Mouse (Mus musculus): ENCODE results near the gene Ppp1r2. TPM values are rescaled to one million over a fixed set of nuclear protein-coding genes. Genes with fewer than 3 reads are reported as not detected.

Ppp1r2 gene
- total RNA-seq, 2 experiments from 2014 or later = 71.6 to 76.0 TPM

DNA sequence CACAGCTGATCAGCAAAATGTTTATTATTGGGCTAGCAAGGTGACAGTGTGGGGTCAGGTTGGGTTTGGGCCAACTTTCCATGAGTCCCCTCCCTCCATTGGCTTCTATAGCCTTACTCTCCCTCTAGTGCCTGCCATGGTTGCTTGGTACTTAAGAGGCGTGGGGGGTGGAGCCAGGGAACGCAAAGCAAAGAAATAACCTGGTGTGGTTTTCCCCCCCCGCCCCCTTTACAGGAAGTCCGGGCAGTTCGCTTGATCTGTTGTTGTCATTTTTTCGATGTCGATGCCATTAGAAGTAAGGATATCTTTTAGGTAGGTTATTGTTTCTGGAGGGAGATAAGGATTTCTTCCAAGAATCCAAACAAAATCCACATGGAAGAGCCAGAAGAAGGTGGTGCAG is 22.0 kb upstream of the Ppp1r2 start:
- DNase-seq = no peak
- intact Hi-C loops (cut with DNase I; ENCODE audit: low total_unique reads) = no loop called here

DNA sequence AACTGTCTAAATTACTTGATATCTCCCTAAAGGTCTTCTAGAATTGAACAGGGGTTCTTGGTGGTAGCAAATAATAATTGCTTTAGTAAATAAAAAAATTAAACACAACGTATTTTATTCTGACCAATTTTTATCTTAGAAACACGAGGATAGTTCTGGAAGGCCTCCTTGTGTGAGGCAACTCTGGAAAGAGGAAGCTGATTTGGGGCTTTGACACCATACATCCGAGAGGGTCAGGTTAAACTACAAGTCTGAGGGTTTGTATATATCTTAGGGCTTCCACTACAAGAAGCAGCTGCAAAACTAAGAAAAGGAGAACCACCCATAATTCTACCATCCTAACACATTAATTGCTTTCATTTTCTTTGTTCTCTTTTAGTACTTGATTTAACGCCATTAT is 18.7 kb upstream of the Ppp1r2 start:
- DNase-seq = no peak
- intact Hi-C loops (cut with DNase I; ENCODE audit: low total_unique reads) = no loop called here

DNA sequence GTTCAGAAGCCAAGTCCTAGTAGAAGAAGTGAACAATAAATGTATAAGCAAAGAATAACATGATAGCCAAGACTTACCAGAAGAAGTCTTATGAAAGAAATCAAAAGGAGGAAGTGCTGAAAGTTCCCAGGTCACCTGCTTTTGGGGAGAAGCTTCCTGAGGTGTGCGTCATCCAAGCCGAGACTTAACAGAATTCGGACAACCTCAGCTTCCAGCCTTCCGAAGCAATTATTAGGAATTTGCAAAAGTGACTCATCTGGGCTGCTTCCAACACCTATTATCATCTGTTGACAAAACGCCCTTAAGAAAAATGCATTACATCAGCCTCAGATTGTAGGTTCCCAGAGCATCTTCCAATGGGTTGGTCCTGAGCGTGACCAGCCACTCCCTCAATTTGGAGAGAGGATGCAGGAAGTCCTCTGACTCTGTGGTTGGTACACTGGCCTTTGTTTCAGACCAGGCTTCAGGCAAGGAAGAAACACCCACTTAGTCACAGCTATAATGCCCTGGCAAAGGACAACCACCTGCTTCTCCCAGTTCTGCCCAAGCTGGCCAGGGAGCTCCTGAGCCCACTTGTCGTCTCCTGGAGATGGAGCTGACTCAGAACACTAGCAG is 15.8 kb upstream of the Ppp1r2 start:
- peak; percentile 29 for DNase-seq
- intact Hi-C loops (cut with DNase I; ENCODE audit: low total_unique reads) = no loop called here

DNA sequence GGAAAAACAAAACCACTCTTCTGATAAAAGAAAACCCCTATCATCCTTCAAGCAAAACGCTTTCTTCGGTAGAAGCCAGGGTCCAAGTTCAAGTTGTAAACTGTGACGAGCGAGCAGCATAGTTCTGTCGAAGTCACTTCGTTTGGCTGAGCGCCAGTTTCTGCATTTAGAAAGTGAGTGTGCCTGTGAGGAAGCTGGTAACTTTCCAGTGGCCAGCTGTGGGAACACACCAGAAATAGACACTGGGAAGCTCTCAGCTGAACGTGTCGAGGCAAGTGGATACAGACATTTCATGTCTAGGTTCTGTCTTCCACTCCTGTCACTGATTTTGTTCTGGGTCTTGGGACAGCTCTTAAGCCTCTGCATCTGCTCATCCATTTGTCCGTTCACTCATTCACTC is 15.2 kb upstream of the Ppp1r2 start:
- DNase-seq = peak; percentile 89
- intact Hi-C loops (cut with DNase I; ENCODE audit: low total_unique reads) = no loop called here

DNA sequence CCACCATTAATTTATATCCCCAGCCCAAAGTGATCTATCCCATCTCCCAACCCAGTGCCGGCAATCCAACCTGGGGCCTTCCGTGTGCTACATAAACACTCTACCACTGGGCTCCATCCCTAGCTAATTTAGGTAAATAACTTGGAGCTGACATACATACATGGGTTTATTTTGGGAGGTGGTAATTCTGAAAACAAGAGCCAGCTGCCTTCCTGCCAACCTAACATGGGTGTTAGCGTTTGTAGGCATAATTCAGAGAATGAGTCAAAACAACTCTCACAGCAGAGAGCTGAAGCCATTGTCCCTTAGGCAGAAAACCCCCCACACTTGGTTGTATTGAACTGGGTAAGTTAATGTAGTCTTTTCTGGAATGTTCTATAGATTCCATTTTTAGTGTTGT is 12.6 kb upstream of the Ppp1r2 start:
- no peak for DNase-seq
- intact Hi-C loops (cut with DNase I; ENCODE audit: low total_unique reads) = no loop called here

DNA sequence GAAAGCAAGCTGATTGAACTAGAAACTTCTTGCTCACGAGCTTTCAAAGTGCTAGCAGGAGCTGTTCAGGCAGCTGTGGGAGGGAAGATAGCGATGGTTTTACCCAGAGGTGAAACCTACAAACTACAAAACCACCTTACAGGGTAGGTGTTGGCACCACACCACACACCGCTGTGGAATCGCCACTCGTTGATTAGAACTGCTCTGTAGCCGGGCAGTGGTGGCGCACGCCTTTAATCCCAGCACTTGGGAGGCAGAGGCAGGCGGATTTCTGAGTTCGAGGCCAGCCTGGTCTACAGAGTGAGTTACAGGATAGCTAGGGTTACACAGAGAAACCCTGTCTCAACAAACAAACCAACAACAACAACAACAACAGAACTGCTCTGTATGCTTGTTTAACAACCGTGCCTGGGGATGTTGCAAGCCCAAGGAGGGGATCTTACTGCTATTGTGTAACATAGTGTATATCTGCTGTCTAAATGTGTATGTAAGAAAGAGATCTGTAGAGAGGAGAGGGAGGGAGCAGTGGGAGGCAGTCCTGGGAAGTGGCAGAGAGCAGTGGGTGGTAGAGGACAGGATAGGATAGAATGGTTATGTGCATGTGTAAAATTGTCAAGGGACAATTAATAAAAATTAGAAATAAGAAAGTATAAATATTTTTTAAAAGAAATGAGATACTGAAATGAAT is 11.9 kb upstream of the Ppp1r2 start:
- no peak for DNase-seq
- intact Hi-C loops (cut with DNase I; ENCODE audit: low total_unique reads) = no loop called here

DNA sequence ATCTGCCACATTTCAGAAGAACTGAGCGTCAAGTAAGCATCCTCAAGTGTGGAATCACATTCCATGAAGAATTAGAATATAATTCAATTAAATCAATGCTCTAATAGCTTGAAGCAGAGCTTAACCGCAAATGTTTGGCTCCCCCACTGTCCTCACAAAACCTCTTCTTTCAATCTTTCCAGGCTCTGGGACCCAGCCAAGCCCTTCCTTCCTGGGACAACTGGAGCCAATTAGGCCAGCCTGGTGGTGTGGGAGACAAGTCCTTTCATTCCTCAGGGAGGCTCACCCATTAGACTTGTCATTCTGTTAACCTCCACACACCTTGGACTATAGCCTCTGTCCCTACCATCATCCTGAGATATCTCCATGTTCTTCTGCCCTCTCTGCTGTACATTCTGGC is 6.9 kb upstream of the Ppp1r2 start:
- intact Hi-C loops (cut with DNase I; ENCODE audit: low total_unique reads) = no loop called here

DNA sequence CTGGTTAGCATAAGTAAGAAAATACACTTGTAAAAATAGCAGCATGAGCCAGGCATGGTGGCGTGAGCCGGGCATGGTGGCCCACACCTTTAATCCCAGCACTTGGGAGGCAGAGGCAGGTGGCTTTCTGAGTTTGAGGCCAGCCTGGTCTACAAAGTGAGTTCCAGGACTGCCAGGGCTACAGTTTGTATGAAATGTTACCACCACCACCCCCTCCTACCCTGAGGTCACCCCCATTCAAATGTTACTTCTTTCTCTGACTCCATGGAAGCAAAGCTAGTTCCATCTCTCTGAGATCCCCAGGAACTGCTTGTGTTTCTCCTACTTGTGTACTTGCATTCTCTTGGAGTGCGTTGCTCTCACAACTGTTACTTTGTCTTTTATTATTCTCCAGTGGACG is 5.1 kb upstream of the Ppp1r2 start:
- no peak for DNase-seq
- intact Hi-C loops (cut with DNase I; ENCODE audit: low total_unique reads) = no loop called here

More for the DNA sequence above, 6.9 kb upstream of the Ppp1r2 start:
- DNase-seq = peak; percentile 70

DNA sequence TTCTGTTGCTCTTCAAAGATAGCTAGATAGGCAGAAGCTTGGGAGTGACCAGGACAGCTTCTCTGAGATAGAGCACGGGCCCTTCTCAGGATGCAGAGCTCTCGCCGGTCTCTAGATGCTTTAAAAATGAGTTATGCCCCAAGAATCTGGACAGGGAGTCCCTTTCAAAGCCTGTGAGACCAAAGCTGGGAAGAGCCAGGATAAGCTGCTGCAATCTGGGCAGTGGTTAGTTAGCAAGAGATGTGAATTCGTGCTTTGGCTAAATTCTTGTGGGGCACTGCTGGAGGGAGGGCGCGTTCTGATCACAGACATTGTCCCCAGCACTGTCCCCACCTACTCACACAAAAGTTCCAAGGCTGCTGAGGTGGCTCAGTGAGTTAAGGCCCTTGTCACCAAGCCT is 3.5 kb upstream of the Ppp1r2 start:
- intact Hi-C loops (cut with DNase I; ENCODE audit: low total_unique reads) = loop anchor here (10.0 kb wide), 1 partner anchor 66 kb away; no protein-coding TSS in a partner anchor
- DNase-seq = no peak

DNA sequence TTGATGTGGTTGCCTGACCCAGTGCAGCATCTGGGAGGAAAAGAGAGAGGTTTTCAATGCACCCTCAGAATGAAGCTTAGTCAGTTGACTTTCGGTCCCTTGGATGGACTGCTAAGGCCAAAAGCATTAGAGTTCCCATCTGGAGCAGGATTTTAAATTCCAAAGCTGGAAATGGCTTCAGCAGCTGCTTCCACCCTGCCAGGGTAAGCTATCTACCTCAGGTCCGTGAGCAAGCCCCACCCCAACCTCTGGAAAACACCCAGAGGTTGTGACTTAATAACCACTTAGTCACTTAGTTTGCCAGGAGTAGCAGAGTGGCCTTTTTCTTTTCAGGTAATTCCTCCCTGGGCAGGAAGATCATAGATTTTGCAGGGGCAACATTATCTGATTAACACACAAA is 3.0 kb upstream of the Ppp1r2 start:
- intact Hi-C loops (cut with DNase I; ENCODE audit: low total_unique reads) = loop anchor here (10.0 kb wide), 1 partner anchor 67 kb away; no protein-coding TSS in a partner anchor

DNA sequence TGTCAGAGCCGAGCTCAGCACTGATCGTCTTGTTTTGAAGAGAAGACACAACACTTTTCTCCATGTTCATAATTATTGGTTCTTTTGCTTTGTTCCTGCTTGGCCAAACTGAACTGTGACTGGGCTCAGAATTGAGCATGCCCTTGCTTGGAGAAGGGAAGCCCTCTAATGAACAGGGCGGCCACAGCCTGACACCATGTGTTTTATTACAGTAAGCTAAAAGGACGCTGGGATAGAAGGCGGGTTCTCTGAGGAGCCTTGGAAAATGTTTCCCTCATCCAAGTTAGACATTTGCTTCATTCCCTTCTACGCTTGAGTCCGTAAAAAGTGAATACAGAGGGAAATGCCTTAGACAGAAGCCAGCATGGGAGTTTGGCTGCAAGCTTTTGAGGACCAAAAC is 1.9 kb upstream of the Ppp1r2 start:
- DNase-seq = peak; percentile 44

More for the DNA sequence above, 3.0 kb upstream of the Ppp1r2 start:
- no peak for DNase-seq

DNA sequence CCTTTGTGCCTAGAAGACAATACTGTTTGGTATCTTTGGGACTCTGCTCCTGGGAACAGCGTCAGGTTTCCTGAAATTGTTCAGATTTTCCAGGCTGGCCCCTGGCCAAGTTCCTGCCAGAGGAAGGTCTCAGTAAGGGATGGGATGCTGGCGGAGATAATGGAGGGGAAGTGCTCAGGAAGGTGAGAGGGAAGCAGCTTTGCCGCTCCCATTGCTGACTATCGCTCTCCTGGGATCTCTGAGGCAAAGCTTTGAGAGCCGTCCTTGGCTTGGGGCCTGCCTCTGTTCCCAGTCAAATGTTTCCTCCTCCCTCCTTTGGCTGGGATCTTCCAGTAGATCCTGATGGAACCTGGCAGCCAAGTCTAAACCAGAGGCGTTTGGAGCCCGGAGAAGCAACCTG is 1.5 kb upstream of the Ppp1r2 start:
- intact Hi-C loops (cut with DNase I; ENCODE audit: low total_unique reads) = loop anchor here (10.0 kb wide), 1 partner anchor 68 kb away; no protein-coding TSS in a partner anchor
- peak; percentile 84 for DNase-seq

More for the DNA sequence above, 1.9 kb upstream of the Ppp1r2 start:
- intact Hi-C loops (cut with DNase I; ENCODE audit: low total_unique reads) = loop anchor here (10.0 kb wide), 1 partner anchor 68 kb away; no protein-coding TSS in a partner anchor

DNA sequence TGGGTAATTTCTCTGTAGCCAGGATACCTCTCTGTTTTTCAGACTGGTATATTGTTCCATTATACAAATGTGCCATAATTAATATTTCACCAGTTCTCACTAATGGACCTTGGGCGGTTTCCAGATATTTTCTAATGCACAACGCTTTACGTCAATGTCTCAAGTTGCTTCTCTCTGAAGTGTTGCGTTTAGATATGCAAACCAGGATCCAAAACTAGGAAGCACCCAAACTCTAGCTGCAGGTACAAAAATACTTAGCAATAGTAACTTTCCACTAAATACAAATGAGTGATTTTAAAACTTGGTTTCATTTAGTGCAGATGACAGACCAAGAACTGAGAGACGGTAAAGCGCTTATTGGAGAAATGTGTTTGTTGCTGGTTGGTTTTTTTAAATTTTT is 993 bp downstream of the Ppp1r2 start:
- DNase-seq = no peak
- intact Hi-C loops (cut with DNase I; ENCODE audit: low total_unique reads) = loop anchor here (10.0 kb wide), 1 partner anchor 71 kb away; no protein-coding TSS in a partner anchor

DNA sequence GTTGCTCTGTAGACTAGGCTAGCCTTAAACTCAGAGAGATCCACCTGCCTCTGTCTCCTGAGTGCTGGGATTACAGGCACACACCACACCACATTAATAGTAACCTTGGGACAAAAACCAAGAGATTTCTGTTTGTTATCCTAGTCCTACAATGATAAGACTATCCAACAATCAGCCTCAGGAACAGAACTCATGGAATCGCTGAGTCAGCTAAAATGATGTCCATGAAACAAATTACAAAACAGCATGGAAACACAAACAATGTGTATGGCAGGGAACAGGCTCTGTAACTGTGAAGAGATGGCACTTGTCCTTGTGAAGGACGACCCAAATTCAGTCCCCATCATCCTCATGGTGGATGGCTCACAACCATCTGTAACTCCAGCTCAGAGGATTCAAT is 8.4 kb downstream of the Ppp1r2 start:
- intact Hi-C loops (cut with DNase I; ENCODE audit: low total_unique reads) = no loop called here
- DNase-seq = no peak

DNA sequence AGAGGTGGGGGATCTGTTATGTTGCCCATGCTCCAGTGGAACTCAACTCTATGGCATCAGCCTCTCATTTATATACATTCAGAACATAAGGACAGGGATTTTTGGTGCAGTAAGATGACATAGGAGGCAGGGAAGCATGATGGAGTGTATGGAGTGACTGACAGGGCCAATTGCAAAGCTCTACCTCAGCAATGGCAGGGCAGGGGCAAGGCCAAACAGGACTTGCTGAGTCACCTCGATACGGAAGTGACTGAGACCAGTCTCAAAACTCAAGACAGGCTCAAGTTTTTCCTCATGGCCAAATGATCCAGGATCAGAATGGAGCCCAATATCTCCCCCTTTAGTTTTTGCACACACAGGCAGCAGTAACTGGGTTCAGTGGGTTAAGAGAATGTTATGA is 18.9 kb downstream of the Ppp1r2 start:
- intact Hi-C loops (cut with DNase I; ENCODE audit: low total_unique reads) = no loop called here
- no peak for DNase-seq

DNA sequence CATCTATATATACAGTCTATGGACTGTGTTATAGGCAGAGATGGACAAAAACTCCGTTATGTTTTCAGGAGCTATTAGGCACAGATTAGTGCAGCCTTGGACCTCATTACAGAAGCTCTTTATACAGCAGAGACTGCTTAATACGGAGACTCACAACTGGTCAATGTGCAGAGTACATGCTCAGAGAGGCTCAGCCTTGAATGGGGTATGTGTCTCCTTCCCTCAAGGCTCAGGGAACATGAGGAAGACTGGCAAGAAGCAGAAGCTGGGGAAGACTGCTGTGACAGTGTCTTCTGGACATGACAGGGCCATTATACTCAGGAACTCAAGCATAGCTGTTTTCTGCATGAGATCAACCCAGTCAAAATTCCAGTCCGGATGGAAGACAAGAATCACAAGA is 19.4 kb downstream of the Ppp1r2 start:
- intact Hi-C loops (cut with DNase I; ENCODE audit: low total_unique reads) = no loop called here
- DNase-seq = no peak

DNA sequence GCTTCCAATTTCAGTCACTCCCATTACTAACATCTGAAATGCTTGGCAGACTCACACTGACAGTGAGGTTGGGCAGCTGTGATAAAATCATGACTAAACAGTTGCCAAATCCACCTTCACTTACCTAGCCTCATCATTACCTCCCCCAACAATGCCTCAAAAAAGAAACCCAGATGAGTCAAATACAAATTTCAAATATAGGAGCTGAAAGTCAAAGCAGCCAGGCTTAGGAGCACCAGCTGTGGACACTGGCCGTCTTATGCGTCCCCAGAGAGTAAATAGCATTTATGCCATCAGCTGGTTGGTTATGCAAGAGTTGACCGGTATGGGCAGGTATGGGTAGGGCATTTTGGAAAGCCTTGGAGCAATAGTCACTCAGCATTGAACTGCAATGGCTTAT is 25.7 kb downstream of the Ppp1r2 start:
- DNase-seq = no peak
- intact Hi-C loops (cut with DNase I; ENCODE audit: low total_unique reads) = no loop called here

DNA sequence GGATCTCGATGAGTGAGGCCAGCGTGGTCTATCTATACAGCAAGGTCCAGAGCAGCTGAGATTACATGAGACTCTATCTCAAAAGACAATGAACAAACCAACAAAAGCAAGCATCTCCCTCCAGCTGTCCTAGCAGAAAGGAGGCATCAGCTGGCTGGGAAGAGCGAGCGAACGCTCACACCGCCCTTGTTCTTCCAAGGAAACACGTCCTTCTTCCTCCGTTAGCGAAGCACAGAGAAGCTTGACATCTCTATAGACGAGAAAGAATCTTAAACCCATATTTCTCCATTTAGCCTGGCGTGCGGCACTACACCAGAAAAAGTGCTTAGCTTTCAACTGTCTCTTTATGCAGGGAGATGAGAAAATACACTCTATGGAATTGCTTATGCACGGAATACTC is 26.4 kb downstream of the Ppp1r2 start:
- DNase-seq = no peak
- intact Hi-C loops (cut with DNase I; ENCODE audit: low total_unique reads) = no loop called here

DNA sequence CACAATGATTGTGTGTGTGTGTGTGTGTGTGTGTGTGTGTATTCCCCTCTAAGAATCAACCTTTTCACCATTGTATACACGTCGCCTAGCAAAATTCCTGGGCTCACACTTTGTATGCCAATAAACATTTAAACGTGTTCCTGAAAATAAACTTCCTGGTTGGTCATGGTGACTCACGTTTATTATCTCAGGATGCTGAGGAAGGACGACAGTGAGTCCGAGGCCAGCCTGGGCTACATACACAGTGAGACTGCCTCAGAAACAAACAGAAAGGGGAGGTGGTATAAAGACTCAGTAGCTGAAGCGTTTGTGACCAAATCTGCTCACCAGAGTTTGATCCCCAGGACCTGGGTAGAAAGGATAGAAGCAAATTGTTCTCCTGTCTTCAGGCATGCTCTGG is 27.6 kb downstream of the Ppp1r2 start:
- intact Hi-C loops (cut with DNase I; ENCODE audit: low total_unique reads) = no loop called here
- DNase-seq = no peak

DNA sequence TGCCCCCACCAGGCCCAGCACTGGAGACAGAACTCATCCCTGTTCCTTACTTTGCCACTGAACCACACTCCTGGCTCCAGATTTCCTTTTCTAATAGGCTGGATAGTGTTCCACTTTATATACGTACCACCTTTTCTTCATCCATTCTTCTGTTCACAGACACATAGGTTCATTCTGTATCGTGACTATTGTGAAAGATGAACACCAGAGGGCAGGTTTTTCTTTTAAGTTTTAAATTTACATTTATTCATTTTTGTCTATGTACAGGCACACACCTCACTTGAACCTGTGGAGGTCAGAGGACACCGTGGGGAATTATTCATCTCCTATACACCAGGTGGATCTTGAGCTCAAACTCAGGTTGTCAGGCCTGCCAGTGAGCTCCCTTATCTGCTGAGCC is 31.0 kb downstream of the Ppp1r2 start:
- intact Hi-C loops (cut with DNase I; ENCODE audit: low total_unique reads) = loop anchor here (5.0 kb wide), 1 partner anchor 103 kb away; no protein-coding TSS in a partner anchor
- no peak for DNase-seq

DNA sequence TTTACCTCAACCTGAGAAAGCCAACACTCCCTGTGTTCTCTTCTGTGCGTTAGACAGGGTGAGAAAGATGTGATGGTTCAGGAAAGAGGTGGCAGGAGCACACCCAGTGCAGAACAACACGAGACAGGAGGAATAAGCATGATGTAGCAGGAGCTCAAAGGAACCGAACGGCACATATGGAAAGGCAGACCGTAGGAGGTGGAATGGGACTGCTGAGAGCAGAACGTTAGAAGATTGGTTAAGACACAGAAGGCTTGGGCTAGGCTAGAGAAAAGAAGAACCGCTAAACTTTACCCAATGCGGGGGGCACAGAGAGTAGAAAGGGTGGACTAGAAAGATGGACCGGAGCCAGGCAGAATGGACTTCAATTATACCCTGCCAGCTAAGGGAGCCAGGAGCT is 33.6 kb downstream of the Ppp1r2 start:
- intact Hi-C loops (cut with DNase I; ENCODE audit: low total_unique reads) = loop anchor here (5.0 kb wide), 1 partner anchor 106 kb away; no protein-coding TSS in a partner anchor
- DNase-seq = no peak
